In the genomic region with DNA sequence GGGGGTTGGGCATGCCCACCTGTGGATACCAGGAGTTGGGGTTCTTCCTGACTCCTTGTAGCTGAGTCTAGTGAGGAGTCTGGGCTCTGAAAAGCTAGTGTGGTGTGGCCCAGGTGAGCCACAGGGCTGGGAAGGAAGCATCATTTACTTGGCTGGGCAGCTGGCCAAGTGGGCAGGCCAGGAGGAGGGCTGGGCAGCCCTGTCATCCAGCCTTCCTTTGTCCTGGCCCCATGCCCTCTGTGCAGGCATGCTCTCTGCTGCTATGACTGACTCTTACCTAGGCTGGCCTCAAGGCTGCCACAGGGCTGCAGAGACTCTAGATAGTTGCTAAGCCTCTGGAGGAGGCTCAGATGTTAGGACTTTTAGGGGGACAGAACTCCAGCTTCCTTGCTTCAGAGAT, we compare ENCODE assay signal across 10 mouse cellular contexts. TPM values are rescaled to one million over a fixed set of nuclear protein-coding genes. Genes with fewer than 3 reads are reported as not detected.
DNase-seq lines count a peak whose midpoint lies in the region; ATAC-seq lines count a peak whose summit lies in the region.
"Had no signal": no experiment of that assay in that cellular context is flagged by ENCODE, and none has a peak within 500 bp of the region (broad histone marks: within the 10 kb centered on the region; RNA-seq: fewer than 3 reads in every experiment).

No protein-coding gene starts in this region.

- no peak overlapping the region for H3K4me3 ChIP-seq in limb, embryonic 12.5 days (replicated peaks)
- H3K4me3 ChIP-seq in limb, embryonic 10.5 days = no peak overlapping the region
- no peak overlapping the region for H3K4me3 ChIP-seq in kidney, embryonic 14.5 days (ENCODE audit: low read length)
- no peak overlapping the region for H3K4me3 ChIP-seq in forebrain, embryonic 11.5 days (ENCODE audit: low read depth, low read length)
- no peak overlapping the region for H3K4me3 ChIP-seq in neural tube, embryonic 15.5 days (replicated peaks)
- H3K4me3 ChIP-seq: erythroblast, embryonic 14.5 days; neural tube, embryonic 13.5 days had no signal

- peaks cover 72% of the 10 kb centered on the region for H3K4me1 ChIP-seq in limb, embryonic 12.5 days (replicated peaks)
- H3K4me1 ChIP-seq in limb, embryonic 10.5 days = peaks cover 74% of the 10 kb centered on the region
- peaks cover 42% of the 10 kb centered on the region for H3K4me1 ChIP-seq in kidney, embryonic 14.5 days (ENCODE audit: control insufficient read depth, insufficient read depth, low read length)
- H3K4me1 ChIP-seq in forebrain, embryonic 11.5 days (replicated peaks; ENCODE audit: control insufficient read depth, insufficient read depth, low read length) = peaks cover 7% of the 10 kb centered on the region; the same call in 1 of the 2 replicates
- peaks cover 44% of the 10 kb centered on the region for H3K4me1 ChIP-seq in neural tube, embryonic 15.5 days

- no peaks in the 10 kb centered on the region for H3K27me3 ChIP-seq in limb, embryonic 12.5 days
- H3K27me3 ChIP-seq in limb, embryonic 10.5 days (ENCODE audit: low read depth, poor library complexity, severe bottlenecking) = no peaks in the 10 kb centered on the region
- no peaks in the 10 kb centered on the region for H3K27me3 ChIP-seq in kidney, embryonic 14.5 days (ENCODE audit: control insufficient read depth, insufficient read depth, low read length)
- peaks cover 4% of the 10 kb centered on the region; the same call in 1 of the 2 replicates for H3K27me3 ChIP-seq in forebrain, embryonic 11.5 days (ENCODE audit: control insufficient read depth, insufficient read depth, low read length)
- H3K27me3 ChIP-seq in neural tube, embryonic 15.5 days (replicated peaks) = no peaks in the 10 kb centered on the region
- H3K27me3 ChIP-seq: neural tube, embryonic 13.5 days had no signal

- H3K9me3 ChIP-seq in limb, embryonic 12.5 days = no peaks in the 10 kb centered on the region
- H3K9me3 ChIP-seq in limb, embryonic 10.5 days (replicated peaks) = no peaks in the 10 kb centered on the region
- no peaks in the 10 kb centered on the region for H3K9me3 ChIP-seq in kidney, embryonic 14.5 days (ENCODE audit: control insufficient read depth, low read length)
- no peaks in the 10 kb centered on the region for H3K9me3 ChIP-seq in forebrain, embryonic 11.5 days (ENCODE audit: control insufficient read depth, low read length)
- H3K9me3 ChIP-seq in neural tube, embryonic 15.5 days (replicated peaks) = no peaks in the 10 kb centered on the region
- H3K9me3 ChIP-seq: neural tube, embryonic 13.5 days had no signal

- H3K9ac ChIP-seq in limb, embryonic 12.5 days (replicated peaks) = no peak overlapping the region
- H3K9ac ChIP-seq in kidney, embryonic 14.5 days (ENCODE audit: low read depth, low read length) = no peak overlapping the region; the same call in 1 of the 2 replicates
- H3K9ac ChIP-seq in forebrain, embryonic 11.5 days (ENCODE audit: low read length) = no peak overlapping the region
- no peak overlapping the region for H3K9ac ChIP-seq in neural tube, embryonic 15.5 days (replicated peaks)
- H3K9ac ChIP-seq: neural tube, embryonic 13.5 days had no signal

- no peak for ATAC-seq in limb, embryonic 12.5 days (ENCODE audit: insufficient number of reproducible peaks, insufficient read depth, low FRiP score, low TSS enrichment, low read depth)
- ATAC-seq in kidney, embryonic 14.5 days (ENCODE audit: low FRiP score, low TSS enrichment) = peak; percentile 58; the same call in 1 of the 2 replicates
- peak; percentile 73 for ATAC-seq in megakaryocyte-erythroid progenitor cell, adult 5-6 weeks (replicated peaks; ENCODE audit: low FRiP score, low TSS enrichment, poor library complexity, severe bottlenecking)
- no peak for ATAC-seq in megakaryocyte, adult 5-6 weeks (ENCODE audit: poor library complexity, severe bottlenecking)
- ATAC-seq in forebrain, embryonic 11.5 days (replicated peaks; ENCODE audit: low FRiP score) = no peak
- no peak for ATAC-seq in neural tube, embryonic 15.5 days (ENCODE audit: low FRiP score)

- H3K27ac ChIP-seq in limb, embryonic 12.5 days = peak overlapping the region; percentile 50; the same call in 1 of the 2 replicates
- no peak overlapping the region; the same call in 1 of the 2 replicates for H3K27ac ChIP-seq in limb, embryonic 10.5 days
- H3K27ac ChIP-seq in kidney, embryonic 14.5 days (ENCODE audit: low read depth, low read length) = no peak overlapping the region
- no peak overlapping the region for H3K27ac ChIP-seq in forebrain, embryonic 11.5 days (ENCODE audit: low read depth, low read length)
- no peak overlapping the region for H3K27ac ChIP-seq in neural tube, embryonic 15.5 days (replicated peaks)
- H3K27ac ChIP-seq: neural tube, embryonic 13.5 days had no signal

- no peaks in the 10 kb centered on the region for H3K36me3 ChIP-seq in limb, embryonic 12.5 days
- H3K36me3 ChIP-seq in limb, embryonic 10.5 days = peaks cover 3% of the 10 kb centered on the region; the same call in 1 of the 2 replicates
- no peaks in the 10 kb centered on the region for H3K36me3 ChIP-seq in kidney, embryonic 14.5 days (ENCODE audit: control insufficient read depth, insufficient read depth, low read length)
- H3K36me3 ChIP-seq in forebrain, embryonic 11.5 days (ENCODE audit: control insufficient read depth, insufficient read depth, low read length) = no peaks in the 10 kb centered on the region
- H3K36me3 ChIP-seq in neural tube, embryonic 15.5 days = no peaks in the 10 kb centered on the region
- H3K36me3 ChIP-seq: neural tube, embryonic 13.5 days had no signal

- no peak overlapping the region for H3K4me2 ChIP-seq in limb, embryonic 12.5 days
- H3K4me2 ChIP-seq in kidney, embryonic 14.5 days (replicated peaks; ENCODE audit: low read depth, low read length) = no peak overlapping the region
- no peak overlapping the region for H3K4me2 ChIP-seq in forebrain, embryonic 11.5 days (ENCODE audit: low read depth, low read length, severe bottlenecking)
- no peak overlapping the region for H3K4me2 ChIP-seq in neural tube, embryonic 15.5 days
- H3K4me2 ChIP-seq: neural tube, embryonic 13.5 days had no signal

- DNase-seq in limb, embryonic 10.5 days (ENCODE audit: low spot score) = no peak
- peak; percentile 46 to 74 for DNase-seq in gastrocnemius, adult 8-10 months (ENCODE audit: low spot score in 2 of 2)
- no peak for DNase-seq in forebrain, embryonic 11.5 days (ENCODE audit: low spot score)

RNA-seq across cellular contexts. Expression of a gene that starts 42.0 kb away (rescaled TPM):
- polyA plus RNA-seq in limb, embryonic 12.5 days (2016; fragmentation: Nextera tagmentation; extraction: Ambion mirVana) = 15.3 and 15.7 TPM in 2 replicates
- polyA plus RNA-seq in limb, embryonic 10.5 days (2016; fragmentation: Nextera tagmentation; extraction: Ambion mirVana) = 8.7 and 10.9 TPM in 2 replicates
- total RNA-seq in gastrocnemius, adult 8-10 months (2022) = 100 to 1,000 TPM; 127 to 155 (median 141) TPM
- 5.9 and 6.2 TPM in 2 replicates for polyA plus RNA-seq in kidney, embryonic 14.5 days (2014; fragmentation: Nextera tagmentation; extraction: Ambion mirVana)
- 4.6 and 7.0 TPM in 2 replicates for total RNA-seq in megakaryocyte-erythroid progenitor cell, adult 5-6 weeks (2014; fragmentation: Nextera tagmentation)
- 2.8 and 8.0 TPM in 2 replicates for total RNA-seq in megakaryocyte-erythroid progenitor cell, adult 5-6 weeks (2017)
- 15.4 and 16.1 TPM in 2 replicates for total RNA-seq in megakaryocyte, adult 5-6 weeks (2015)
- 16.8 and 17.0 TPM in 2 replicates for total RNA-seq in megakaryocyte, adult 5-6 weeks (2017)
- 6.5 and 6.9 TPM in 2 replicates for polyA plus RNA-seq in forebrain, embryonic 11.5 days (2014; fragmentation: Nextera tagmentation; extraction: Ambion mirVana)
- polyA plus RNA-seq in neural tube, embryonic 15.5 days (2015; fragmentation: Nextera tagmentation; extraction: Ambion mirVana) = 3.6 and 5.1 TPM in 2 replicates

Comparison
In these comparisons a context has a peak if more than half of its experiments do, and no peak if none do; other contexts are left out.
1. ATAC-seq: peak in kidney, embryonic 14.5 days (single experiment) and megakaryocyte-erythroid progenitor cell, adult 5-6 weeks (single experiment); none in limb, embryonic 12.5 days (single experiment), megakaryocyte, adult 5-6 weeks (single experiment), forebrain, embryonic 11.5 days (single experiment) and neural tube, embryonic 15.5 days (single experiment).
2. DNase-seq: peak in gastrocnemius, adult 8-10 months (2 of 2); none in limb, embryonic 10.5 days (single experiment) and forebrain, embryonic 11.5 days (single experiment).